Mouse (Mus musculus) heart, embryonic 11.5 days (tissue): Measurements from ENCODE around the gene Slc7a11. TPM values are rescaled to one million over a fixed set of nuclear protein-coding genes. Genes with fewer than 3 reads are reported as not detected.

ENCODE experiments used
- ATAC-seq: fragments of 200-750 bp; cut with Nextera tagmentation; replicated peaks from 2 replicates; pipeline ENCODE4 v1.8.0; 2017; ENCODE audit warnings: moderate library complexity; ENCODE audit not compliant: insufficient number of reproducible peaks, low FRiP score, low TSS enrichment
- H3K27ac ChIP-seq: fragments of 300-500 bp; sonication (generic); 2 replicates; pipeline ENCODE4 v1.5.1; 2014; ENCODE audit warnings: mild to moderate bottlenecking, low read depth, low read length
- H3K27me3 ChIP-seq: fragments of 300-500 bp; sonication (generic); 2 replicates; pipeline ENCODE4 v1.6.1; 2014; ENCODE audit warnings: mild to moderate bottlenecking, low read length, mixed read lengths; ENCODE audit not compliant: control insufficient read depth, insufficient read depth
- H3K36me3 ChIP-seq: fragments of 300-500 bp; sonication (generic); 2 replicates; pipeline ENCODE4 v1.6.1; 2014; ENCODE audit warnings: mild to moderate bottlenecking, low read length, moderate library complexity, mixed read lengths; ENCODE audit not compliant: control insufficient read depth, insufficient read depth
- H3K4me1 ChIP-seq: fragments of 300-500 bp; sonication (generic); 2 replicates; pipeline ENCODE4 v1.6.1; 2014; ENCODE audit warnings: low read length; ENCODE audit not compliant: control insufficient read depth, insufficient read depth
- H3K4me2 ChIP-seq: fragments of 300-500 bp; sonication (generic); 2 replicates; pipeline ENCODE4 v1.6.1; 2014; ENCODE audit warnings: mild to moderate bottlenecking, moderate library complexity
- H3K4me3 ChIP-seq: fragments of 300-500 bp; sonication (generic); 2 replicates; pipeline ENCODE4 v1.5.1; 2014; ENCODE audit warnings: low read depth, low read length
- H3K9ac ChIP-seq: fragments of 300-500 bp; sonication (generic); 2 replicates; pipeline ENCODE4 v1.6.1; 2014; ENCODE audit warnings: mild to moderate bottlenecking, low read depth, low read length, moderate library complexity
- H3K9me3 ChIP-seq: fragments of 300-500 bp; sonication (generic); replicated peaks from 2 replicates; pipeline ENCODE4 v1.6.1; 2016; ENCODE audit warnings: low read length; ENCODE audit not compliant: control insufficient read depth
- WGBS: fragments of 180-500 bp; shearing (Covaris S2); extraction: QIAGEN DNeasy Blood & Tissue Kit; methylation state at CpG from one replicate; pipeline ENCODE4 v1.1.7; 2014; ENCODE audit not compliant: insufficient replicate concordance; 5-methylcytosine and 5-hydroxymethylcytosine counted together
- polyA plus RNA-seq: library from polyadenylated mRNA; unstranded; fragments of >200 nt; fragmentation: Nextera tagmentation; extraction: Ambion mirVana; gene quantifications from 2 replicates; pipeline ENCODE4 v1.2.1, GENCODE M21; 2014

Slc7a11 gene
- polyA plus RNA-seq, result 0.06 and 0.07 TPM in 2 replicates

DNA sequence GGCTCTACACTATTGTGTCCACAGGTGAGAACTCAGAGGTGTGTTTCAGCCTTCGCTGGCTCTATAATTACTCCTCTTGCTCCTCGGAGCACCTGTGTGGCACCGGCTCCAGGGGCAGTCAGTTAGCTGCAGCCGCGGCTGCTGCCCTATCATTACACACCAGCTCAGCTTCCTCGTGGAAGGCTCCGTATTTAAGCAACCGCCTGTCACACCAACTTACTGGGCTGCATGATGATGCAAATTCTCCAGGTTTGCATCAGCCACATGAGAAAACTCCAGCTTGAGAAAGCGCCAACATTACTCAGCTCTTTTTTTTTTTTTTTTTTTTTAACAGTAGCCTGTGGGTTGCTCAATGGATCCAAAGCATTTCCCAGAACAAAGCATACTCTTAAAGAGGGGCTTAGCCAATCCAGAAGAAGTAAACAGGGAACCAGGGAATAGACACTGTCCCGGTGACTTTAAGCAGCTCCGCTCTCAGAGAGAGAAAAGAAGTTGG, at the start of gene Slc7a11:
Gene Slc7a11, minus strand, starts transcription at position 194 of the 496 bp plus-strand sequence.
- peak within 1 kb of the TSS; percentile 72 for H3K4me2 ChIP-seq
- ATAC-seq, result no peak; the same call in 1 of the 2 replicates
- WGBS, result 4% methylated on average over 11 of the region's 11 CpGs
- peak within 1 kb of the TSS; percentile 18 for H3K4me3 ChIP-seq
- no peaks in the 10 kb centered on the region for H3K36me3 ChIP-seq
- H3K9me3 ChIP-seq, result no peaks in the 10 kb centered on the region
- no peaks in the 10 kb centered on the region for H3K4me1 ChIP-seq
- H3K27ac ChIP-seq, result no peak within 1 kb of the TSS
- no peaks in the 10 kb centered on the region for H3K27me3 ChIP-seq
- H3K9ac ChIP-seq, result peak within 1 kb of the TSS; percentile 46; the same call in 1 of the 2 replicates

DNA sequence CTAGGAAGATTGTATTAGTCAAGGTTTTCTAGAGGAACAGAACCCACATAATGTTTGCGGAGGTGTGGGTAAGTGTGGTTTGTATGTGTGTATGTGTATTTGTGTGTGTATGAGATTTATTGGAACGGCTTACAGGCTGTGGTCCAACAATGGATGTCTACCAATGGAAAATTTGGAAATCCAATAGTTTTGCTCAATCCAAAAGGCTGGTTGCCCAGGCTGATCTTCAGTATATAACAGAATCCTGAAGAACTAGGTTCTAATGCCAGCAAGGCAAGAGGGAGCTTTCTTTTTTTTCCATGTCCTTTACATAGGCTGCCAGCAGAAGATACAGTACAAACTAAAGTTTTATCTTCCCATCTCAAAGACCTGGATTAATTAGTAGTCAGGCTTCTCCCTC, 48.3 kb upstream of the Slc7a11 start:
- Histone ChIP-seq H3K27ac (no peak overlapping the region), H3K9me3 (no peaks in the 10 kb centered on the region), H3K4me1 (no peaks in the 10 kb centered on the region), H3K27me3 (no peaks in the 10 kb centered on the region), H3K4me2 (no peak overlapping the region), H3K4me3 (no peak overlapping the region), H3K9ac (no peak overlapping the region), H3K36me3 (no peaks in the 10 kb centered on the region)
- WGBS, result 91% methylated on average over 2 of the region's 2 CpGs
- no peak for ATAC-seq

DNA sequence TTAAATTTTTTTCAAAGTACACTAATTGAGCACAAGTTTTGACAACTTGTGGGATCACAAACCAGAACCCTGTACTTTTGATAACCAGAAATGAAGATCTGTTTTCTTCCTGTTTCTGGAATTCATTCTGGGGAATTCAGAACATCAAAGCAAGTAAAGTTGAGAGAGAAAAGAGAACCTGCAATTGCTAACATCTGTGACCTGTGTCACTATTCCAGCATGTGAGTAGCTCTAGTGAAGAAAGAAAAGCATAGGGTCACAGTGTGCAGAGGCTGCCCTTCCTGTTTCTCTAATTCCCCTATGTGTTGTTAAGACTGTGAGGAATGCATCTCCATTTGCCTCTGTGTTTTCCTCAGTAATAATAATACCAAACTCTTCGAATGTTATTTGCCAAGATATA, 40.7 kb upstream of the Slc7a11 start:
- Histone ChIP-seq H3K27me3 (no peaks in the 10 kb centered on the region), H3K27ac (no peak overlapping the region), H3K4me1 (no peaks in the 10 kb centered on the region), H3K36me3 (no peaks in the 10 kb centered on the region), H3K9ac (no peak overlapping the region), H3K4me2 (no peak overlapping the region), H3K9me3 (no peaks in the 10 kb centered on the region), H3K4me3 (no peak overlapping the region)
- ATAC-seq, result no peak
- 78% methylated on average over 1 of the region's 1 CpGs for WGBS

DNA sequence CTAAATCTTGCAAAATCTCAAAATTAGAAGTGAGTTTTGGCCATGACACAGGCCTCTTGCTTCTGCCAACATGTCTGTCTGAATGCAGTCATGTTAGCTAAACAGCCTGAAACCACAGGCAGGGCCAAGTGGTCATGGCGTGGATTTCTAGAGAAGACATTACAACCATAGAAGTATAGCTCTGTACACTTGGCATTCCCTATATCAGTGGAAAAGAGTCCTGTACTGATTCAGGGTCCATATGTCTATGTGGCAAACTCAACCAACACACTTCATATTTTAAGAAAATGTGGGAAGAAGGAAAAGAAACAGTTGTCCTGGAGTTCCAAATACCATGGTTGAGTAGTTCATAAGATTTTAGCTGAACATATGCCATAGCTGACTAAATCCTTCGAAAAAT, 18.8 kb upstream of the Slc7a11 start:
- Histone ChIP-seq H3K9me3 (no peaks in the 10 kb centered on the region), H3K4me3 (no peak overlapping the region), H3K27me3 (no peaks in the 10 kb centered on the region), H3K4me2 (no peak overlapping the region), H3K4me1 (no peaks in the 10 kb centered on the region), H3K27ac (no peak overlapping the region), H3K36me3 (no peaks in the 10 kb centered on the region), H3K9ac (no peak overlapping the region)
- 77% methylated on average over 2 of the region's 2 CpGs for WGBS
- ATAC-seq, result no peak

DNA sequence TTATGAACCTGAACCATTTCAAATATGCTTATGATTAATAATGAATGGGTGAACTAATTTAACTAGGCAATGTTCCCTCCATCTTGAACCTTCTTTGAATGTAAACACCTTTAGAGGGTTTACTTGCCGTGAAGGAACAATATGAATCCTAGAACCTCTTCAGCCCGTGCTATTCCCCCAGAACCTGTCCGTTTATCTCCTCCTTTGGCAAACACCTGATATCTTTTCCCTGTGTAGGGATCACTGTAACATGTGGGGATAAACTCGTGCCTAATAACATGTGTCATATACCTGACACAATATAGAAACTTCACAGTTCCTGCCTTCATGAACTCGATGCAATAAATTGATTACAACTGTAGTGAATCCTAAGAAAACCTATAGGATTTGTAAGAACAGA, 13.7 kb upstream of the Slc7a11 start:
- WGBS, result 72% methylated on average over 5 of the region's 5 CpGs
- Histone ChIP-seq H3K27ac (no peak overlapping the region), H3K9ac (no peak overlapping the region), H3K4me3 (no peak overlapping the region), H3K4me1 (no peaks in the 10 kb centered on the region), H3K9me3 (no peaks in the 10 kb centered on the region), H3K36me3 (no peaks in the 10 kb centered on the region), H3K4me2 (no peak overlapping the region), H3K27me3 (no peaks in the 10 kb centered on the region)
- no peak for ATAC-seq

DNA sequence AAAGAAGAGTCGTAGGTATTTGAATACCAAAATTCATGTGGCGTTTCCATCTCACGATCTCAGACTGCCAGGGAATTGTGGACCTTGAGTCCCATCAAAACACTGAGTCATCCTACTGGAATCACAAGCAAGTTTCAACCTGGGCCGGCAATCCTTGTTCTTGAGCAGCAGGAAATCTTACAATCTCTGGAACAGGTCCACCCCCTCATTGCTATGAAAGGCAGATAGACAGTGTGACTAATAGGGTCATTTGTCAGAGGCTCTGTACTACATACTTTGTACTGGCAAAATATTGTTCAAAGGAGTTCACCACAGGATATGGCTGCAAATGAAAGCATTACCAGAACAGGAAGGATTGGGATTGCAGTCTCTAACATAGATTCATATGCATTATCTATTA, 13.2 kb upstream of the Slc7a11 start:
- no peaks in the 10 kb centered on the region for H3K4me1 ChIP-seq
- no peak overlapping the region for H3K4me2 ChIP-seq
- H3K36me3 ChIP-seq, result no peaks in the 10 kb centered on the region
- H3K4me3 ChIP-seq, result no peak overlapping the region
- H3K9ac ChIP-seq, result no peak overlapping the region
- no peak overlapping the region for H3K27ac ChIP-seq
- H3K27me3 ChIP-seq, result no peaks in the 10 kb centered on the region
- ATAC-seq, result no peak
- 61% methylated on average over 4 of the region's 4 CpGs for WGBS
- no peaks in the 10 kb centered on the region for H3K9me3 ChIP-seq

DNA sequence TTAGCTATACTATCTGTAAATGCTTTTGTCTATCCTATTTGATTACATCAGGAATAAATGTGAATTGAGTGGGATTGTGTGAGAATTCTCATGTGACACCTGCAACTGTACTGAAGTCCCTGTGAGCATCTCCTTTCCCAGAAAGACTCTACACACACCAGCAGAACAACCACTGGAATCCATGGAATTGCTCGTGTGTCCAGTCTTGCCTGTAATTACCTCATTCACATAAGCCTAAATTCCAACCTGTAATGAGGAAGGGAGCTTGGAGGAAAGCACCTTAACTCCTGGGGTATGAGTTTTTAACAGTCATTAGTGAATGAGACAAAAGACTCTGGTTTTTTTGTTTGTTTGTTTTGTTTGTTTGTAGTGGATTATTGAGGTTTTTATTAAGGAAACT, 12.6 kb upstream of the Slc7a11 start:
- 50% methylated on average over 1 of the region's 1 CpGs for WGBS
- Histone ChIP-seq H3K27me3 (no peaks in the 10 kb centered on the region), H3K9me3 (no peaks in the 10 kb centered on the region), H3K4me1 (no peaks in the 10 kb centered on the region), H3K4me3 (no peak overlapping the region), H3K9ac (no peak overlapping the region), H3K27ac (no peak overlapping the region), H3K4me2 (no peak overlapping the region), H3K36me3 (no peaks in the 10 kb centered on the region)
- ATAC-seq, result no peak

DNA sequence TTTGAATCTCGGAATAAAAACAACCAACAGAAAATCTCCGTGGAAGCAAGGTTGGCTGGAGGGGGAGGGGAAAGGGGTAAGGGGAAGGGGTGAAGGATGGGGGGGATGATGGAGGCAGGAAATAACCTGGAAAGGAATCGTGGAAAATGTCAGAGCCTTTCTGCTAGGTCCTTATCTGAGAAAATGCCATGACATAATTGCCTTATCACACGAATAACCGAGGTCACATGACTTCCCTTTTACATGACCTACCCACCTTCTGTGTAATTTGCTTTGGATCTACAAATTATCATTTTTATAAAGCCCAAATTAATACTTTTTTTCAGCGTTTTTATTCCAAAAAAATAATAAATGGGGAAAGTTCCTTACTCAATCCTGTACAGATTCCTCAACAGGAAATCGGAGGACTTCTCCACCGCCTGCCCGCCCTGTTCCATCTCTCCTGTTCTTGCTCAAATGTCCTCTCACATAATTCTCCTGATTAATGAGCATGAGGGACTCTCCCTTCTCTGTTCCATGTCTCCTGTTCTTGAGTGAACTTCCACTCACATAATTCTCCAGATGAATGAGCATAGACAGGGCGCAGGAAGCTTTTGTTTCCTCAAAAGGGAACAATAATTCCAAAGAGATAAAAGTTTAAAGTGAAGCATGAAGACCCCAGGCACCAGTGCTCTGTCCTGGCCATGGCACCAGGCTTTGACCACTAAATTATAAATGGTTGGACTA, 1.8 kb upstream of the Slc7a11 start:
- Histone ChIP-seq H3K9ac (no peak overlapping the region), H3K4me3 (no peak overlapping the region), H3K9me3 (no peaks in the 10 kb centered on the region), H3K27me3 (no peaks in the 10 kb centered on the region), H3K36me3 (no peaks in the 10 kb centered on the region), H3K27ac (no peak overlapping the region), H3K4me2 (no peak overlapping the region), H3K4me1 (no peaks in the 10 kb centered on the region)
- ATAC-seq, result no peak
- WGBS, result 51% methylated on average over 10 of the region's 10 CpGs

DNA sequence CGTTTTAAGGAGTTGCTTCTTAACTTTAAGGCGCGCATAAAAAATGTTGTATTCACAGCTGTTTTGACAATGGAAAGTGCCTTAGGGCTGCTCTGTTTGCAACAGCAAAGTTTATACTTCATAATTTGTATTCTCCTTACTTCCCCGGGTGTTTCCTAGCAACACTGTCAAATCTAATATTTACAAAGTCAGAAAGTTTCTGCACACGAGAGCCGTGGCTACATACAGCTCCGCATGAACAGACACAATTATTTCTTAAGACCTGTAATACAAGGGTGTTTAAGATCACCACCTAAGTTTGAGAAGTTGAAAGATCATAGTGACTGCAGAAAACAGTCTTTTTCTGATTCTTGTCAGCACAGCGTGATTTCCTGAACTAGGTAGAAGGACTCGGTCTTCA, 528 bp upstream of the Slc7a11 start:
- H3K4me3 ChIP-seq, result peak overlapping the region; percentile 18
- ATAC-seq, result no peak
- no peaks in the 10 kb centered on the region for H3K4me1 ChIP-seq
- H3K36me3 ChIP-seq, result no peaks in the 10 kb centered on the region
- no peaks in the 10 kb centered on the region for H3K27me3 ChIP-seq
- peak overlapping the region; percentile 72 for H3K4me2 ChIP-seq
- H3K9ac ChIP-seq, result no peak overlapping the region
- H3K9me3 ChIP-seq, result no peaks in the 10 kb centered on the region
- 37% methylated on average over 9 of the region's 9 CpGs for WGBS
- no peak overlapping the region for H3K27ac ChIP-seq
